Mouse (Mus musculus) monocyte, adult 2 months (primary cell): ENCODE data around the gene Fam107a.

ENCODE experiments used
- DNase-seq, 2 experiments: peaks; one replicate each; pipeline ENCODE4 v3.0.0; 2022; ENCODE audit warnings: low spot score in 2 of 2, low read depth in 1 of 2

Fam107a gene

DNA sequence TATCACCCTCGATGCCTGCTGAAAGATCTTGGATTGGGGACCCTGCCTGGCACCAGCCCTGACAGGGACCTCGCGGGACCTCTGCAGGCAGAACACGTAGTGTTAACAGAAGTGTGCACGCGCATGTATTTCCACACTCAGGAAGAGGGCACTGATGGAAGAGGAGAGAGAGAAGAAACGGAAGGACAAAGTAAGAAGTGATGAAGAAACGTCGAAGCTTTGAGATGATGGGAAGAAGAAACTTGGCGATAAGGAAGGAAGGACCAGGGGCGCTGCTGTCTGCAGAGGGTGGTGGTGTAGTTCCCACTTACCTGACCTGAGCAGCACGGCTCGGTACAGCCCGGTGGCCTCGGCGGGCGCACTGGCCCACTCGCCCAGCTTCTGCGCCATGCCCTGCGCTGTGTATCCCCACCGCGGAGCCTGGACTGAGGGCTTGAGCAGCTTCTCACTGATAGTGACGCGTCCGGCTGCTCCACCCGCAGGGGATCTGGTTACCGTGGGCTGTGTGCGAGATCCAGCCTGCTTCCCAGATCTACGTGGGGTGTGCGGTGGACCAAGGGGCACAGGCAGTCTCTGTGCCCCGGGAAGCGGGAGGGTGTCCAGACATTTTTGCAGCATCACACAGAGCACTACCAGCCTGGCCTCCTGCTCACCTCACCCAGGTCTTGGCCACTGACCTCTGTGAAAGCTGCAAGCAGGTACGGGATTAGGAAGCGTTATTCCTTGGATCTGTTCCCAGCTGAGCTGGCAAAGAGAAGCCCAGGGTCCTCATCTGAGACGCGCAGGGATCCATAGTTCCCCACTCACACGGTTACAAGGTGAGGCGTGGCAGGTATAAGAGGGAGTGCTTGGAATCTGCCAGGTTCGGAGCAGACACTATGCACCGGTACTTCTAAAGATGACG is at the start of gene Fam107a:
Gene Fam107a, minus strand, starts transcription at position 830 of the 904 bp plus-strand sequence.
- no peak for DNase-seq

DNA sequence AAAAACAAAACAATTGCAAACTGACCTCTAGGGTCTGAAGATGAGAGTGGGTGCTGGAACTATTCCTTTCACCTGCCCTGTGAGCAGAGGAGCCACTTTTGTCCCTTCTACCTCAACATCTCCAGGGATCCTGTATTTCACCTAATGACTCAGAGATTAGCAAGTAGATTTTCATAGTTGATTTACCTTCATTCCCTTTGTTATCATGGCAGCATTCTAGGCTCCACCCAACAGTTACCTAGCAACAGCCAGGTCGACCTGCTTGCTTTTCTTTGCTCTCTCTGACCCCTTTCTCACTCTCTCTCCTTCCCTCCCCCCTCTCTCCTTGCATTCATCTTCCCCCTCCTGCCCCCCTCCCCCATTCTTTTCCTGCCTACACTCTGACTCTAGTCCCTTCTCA is 49.3 kb upstream of the Fam107a start:
- no peak for DNase-seq

DNA sequence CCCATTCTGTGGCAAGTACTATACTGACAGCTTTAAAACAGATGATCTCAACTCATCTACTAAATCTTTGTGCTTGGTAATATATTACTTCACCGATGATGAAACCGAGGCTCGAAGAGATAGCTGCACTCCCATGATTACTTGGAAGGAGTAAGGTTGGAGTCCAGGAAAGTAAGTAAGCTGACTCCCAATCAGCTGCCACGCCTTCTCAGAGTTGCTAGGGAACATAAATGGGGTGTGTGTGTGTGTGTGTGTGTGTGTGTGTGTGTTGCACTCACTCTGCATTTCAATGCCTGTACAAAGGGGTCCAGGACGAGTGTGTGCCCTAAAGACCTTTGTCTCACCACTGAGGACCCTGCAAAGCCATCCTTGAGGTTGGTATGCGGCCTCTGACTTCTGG is 48.0 kb upstream of the Fam107a start:
- no peak for DNase-seq

DNA sequence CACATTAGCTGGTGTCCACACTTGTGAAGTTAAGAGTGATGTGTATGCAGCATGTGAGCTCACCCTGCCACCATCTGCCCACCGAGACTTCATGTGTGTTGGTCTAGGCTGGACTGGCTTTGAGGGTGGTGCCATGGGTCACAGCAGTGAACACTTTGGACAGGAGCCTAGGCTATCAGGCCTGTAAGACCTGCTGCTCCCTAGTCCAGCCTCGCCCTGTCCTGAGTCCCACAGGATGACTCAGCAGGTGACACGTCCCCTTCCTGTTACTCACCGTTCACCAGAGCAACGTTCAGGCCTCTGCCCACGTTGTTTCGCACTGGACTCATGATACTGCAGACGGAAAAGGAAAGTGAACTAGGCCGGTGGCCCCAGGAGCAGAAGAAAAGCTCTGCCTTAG is 39.0 kb upstream of the Fam107a start:
- no peak for DNase-seq

DNA sequence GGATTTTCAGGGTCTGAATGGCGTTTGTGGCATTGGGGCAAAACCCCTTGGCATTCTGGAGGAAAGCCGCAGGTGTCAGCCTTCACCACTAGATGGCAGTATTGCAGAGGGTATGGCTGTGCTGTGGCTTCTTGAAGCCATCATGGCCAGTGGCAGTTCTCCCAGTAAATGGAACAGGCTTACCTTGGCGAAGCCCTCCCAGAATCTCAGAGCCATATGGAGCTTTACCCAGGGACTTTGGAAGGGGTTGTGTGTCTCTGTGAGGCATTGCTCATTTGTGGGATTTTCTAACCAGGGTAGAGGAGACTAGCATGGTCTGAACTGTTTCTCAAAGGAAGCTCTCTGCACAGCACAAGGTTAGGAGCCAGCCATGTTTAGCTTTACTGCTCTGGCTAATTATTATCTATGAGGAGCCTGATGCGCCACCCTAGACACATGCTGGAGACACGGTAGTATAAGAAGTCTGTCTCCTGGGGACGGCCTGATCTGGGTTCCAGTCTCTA is 38.2 kb upstream of the Fam107a start:
- peak in 1 of 2 experiments; percentile 5 for DNase-seq

DNA sequence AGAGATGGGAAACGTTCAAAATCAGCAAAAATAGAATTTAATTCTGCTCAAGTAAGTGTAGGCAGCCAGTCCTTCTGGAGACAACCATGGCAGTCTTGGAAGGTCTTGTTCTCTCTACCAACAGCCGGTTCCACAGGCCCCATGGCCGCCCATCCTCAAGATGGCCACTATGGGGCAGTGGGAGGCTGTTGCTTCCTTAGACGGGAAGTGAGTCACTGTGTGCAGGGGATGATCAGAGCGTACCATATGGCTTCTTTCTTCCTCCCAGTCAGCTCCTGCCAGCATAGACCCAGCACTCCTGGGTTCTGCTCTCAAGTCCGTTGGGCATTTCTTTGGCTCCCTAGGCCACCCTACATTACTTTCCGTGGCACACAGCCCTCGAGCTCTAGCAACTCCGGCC is 31.1 kb upstream of the Fam107a start:
- no peak for DNase-seq

DNA sequence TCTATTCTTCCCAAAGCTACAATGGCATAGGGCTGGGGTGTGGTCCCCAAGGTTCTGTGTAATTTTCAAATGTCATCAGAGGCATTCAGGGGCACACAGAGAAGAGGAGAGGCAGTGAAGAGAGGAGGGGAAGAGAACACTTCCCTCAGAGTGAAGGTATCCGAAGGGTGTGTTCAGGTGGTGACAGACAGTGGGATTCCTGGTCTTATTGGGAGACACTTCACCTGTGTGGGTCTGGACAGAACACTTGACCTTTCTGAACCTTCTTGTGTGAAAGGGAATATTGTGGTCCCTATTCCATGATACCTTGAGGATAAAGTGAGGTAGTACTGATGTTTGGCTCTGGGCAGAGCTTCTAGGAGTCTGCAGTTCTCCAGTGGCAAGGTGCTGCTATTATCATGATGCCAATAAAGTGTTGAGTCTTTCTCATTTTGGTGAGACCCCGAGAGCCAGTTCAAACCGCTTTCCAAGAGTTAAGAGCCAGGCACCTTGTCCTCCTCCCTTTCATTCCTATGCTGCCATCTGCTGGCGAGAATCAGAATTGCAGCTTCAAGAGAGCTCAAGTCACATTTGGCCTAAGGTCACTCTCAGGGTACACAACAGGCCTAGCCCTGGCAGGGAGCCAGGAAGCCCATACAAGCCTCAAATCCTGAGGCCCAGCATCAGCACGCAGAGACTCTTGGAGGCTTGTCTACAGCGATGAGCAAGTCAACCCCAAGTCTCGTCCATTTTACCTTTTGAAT is 28.6 kb upstream of the Fam107a start:
- peak in 1 of 2 experiments; percentile 47 for DNase-seq

DNA sequence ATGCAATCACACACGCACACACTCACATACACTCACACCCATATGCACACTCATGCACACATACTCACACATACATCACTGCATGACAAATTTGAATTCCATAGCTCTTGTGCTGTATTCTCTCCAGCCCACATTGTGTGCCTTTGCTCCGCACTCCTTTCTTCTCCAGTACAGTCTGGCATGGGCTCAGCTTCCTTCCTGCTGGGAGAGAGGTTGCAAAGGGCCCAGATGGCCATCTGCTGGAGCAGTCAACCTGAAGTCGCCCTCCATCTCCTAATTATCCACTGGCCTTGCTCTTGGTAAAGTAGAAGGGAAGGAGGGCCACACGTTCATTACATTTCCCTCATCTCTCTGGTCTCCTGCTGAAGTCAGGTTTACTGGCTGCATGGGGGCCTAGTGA is 27.7 kb upstream of the Fam107a start:
- no peak for DNase-seq

DNA sequence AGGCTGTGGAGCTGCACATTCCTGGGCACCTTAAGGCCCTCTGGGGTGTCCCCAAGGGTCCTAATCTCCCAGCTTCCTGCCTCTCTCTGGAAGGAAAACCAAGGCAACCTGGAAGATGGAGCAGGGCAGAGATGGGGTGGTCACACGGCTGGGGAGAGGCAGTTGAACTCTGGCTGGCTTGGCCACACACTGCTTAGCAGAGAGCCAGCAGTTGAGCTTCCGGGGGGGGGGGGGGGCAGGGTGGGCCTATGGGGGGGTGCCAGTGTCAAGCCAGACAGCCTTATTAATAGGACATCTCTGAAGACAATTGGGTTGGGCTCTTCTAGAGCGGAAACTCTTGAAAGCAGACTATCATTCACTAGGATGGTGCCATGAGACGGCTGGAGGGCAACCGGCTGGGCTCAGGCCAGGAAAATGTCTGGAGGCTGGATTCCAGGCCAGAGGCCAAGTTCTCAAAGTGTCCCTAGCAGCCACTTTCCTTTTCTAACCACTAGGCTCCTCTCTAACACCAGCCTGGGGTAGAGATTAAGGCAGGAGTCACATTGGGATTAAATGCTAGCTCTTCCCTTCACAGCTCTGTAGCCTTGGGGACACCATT is 24.8 kb upstream of the Fam107a start:
- DNase-seq, result no peak

DNA sequence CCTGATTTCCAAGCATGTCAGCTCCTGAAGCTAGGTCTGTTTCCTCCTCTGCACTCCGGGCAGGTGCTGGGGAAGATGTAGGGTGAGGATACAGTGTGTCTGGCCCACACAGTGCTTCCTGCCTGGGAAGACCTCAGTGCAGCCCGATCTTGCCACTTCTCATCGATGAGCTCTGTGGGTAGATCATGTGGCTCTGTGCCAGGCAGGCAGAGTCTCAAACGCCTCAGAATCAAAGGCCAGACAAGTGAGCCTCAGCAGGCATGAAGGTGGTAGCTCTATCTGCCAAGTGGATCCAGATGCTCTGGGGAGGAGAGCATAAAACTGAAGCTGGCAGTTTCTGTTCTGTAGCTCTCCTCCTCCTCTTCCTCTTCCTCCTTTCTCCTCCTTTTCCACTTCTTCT is 22.4 kb upstream of the Fam107a start:
- DNase-seq, result no peak

DNA sequence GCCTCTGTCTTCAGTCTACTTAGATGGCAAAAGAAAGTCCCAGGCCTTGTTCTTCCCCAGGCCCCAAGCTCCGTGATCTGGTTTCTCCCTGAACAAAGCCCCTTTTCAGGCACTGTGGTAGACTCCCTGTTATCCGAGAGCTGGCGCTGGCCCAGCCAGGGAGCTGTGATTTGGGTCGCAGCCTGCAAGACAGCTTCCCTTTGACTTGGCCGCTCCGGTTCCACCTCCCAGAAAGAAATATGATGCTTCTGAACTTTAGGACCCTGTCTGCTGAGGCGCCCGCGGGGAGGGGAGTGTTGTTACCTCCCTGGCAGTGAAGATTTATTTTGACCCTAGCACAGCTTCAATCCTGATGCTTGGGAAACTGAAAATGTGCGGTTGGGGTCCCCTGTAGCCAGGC is 18.1 kb upstream of the Fam107a start:
- no peak for DNase-seq

DNA sequence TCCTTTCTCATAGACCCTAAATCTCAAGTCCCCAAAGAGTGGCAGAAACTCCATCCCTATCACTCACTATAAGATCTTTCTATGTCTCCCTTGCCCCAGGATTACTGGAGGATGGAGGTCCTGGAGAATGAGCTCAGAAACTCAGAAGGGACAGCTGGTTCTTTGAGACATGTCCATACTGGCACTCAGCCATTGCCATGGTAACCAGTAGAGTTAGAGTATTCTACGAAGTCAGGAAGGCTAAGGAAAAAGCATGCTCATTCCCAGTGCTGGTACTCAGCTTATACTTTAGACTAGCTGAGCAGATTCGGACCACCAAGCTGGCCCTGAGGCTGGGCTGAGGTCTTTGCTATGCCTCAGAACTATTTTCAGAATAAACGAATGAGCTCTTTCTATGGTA is 16.7 kb upstream of the Fam107a start:
- DNase-seq, result no peak

DNA sequence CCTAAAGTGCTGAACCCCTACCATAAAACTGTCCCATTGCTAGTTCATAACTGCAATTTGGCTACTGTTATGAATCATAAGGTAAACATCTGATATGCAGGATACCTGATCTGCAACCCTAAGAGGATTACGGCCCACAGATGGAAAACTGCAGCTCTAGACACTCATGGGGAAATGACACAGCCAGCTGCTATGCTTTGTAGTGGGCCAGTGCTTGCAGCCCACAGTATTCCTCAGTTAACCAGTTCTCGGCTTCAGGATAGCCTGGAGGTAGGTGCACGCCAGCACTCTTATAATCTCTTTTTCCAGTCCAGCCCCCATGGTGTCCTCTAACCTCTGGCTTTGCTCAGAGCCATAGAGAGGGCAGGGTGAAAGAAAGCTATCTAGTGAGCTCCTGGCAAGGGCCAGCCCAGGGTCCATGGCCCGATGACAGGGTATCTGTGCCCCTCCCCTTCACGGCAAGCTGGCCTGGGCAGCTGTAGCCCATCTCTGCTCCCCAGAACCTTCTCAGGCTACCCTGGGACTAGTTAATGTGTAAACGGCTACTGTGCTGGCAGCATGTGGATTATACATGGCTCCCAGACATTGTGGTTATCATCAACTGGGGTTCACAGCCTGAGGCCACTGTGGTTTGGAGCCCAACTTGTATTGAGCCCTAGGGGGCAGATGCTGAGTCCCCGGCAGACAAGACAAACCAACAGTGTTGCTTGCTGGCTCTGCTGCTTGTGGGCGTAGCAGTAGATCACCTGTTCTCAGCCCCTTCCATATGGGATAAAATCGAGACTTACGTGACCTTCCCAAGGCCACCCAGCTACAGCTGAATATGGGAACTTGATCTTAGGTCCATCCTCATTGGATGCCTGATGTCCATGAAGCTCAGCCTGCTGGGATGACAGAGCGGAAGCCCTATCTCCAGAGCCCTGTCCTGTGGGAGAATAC is 14.8 kb upstream of the Fam107a start:
- no peak for DNase-seq

DNA sequence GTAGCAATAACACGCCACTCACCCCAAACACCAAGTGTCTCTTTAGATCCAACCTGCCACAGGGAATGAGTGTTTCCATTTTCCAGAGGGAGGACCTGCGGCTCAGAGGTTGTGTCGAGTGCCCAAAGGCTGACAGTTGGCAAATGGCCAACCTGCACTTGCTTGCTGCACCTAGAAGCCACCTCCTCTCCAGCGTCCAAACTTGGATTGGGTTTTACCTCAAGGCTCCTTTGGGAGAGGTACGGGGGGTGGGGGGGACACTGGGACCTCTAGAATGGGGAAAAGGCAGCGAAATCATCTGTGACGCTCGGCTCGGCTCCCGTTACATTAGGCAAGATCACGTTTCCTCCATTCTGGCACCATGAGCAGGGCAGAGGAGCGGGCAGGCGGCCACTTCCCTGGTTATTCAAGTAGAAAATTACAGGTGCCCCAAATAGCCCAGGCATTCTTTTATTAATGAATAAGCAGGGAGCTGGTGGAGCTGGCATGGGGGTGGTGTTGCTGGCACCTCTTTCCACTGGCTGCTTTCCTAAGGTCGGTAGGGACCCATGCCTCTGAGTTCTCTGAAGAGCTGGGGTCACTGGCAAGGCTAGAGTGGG is 13.6 kb upstream of the Fam107a start:
- DNase-seq, result no peak

DNA sequence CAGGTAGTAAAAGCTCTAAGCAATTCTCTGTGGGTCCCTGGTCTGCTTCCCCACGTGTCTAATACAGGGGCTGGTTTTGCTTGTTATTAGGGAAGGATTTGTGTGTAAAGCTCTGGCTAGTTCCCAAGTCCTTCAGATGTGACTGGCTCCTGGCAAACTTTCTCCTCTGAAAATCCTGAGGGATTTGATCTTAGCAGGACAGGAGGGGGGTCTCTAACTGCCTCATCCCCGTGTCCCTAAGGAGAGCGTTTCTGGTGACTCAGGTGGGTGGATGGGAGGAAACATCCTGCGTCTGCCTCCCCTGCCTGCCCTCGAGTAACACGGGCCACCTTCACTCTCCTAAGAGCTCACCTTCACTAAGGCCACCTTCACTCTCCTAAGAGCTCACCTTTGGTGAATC is 12.6 kb upstream of the Fam107a start:
- no peak for DNase-seq

DNA sequence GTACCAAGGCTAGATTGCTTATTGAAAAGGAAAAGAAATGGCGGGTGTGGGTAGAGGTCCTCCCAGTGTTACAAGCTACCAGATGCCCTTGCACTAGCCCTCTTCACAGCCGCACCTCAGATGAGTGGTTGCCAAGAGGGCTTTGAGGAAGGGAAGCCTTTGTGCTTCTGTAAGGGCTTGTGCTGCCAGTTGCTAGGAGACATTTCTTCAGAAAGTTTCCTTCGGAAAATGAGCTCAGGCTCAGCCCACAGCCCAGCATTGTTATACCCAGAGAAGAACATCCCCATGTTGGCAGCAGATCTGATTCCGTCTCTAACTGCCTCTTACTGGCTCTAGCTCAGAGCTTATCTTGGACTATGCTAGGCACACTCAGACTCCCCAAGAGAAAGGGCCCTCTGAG is 11.7 kb upstream of the Fam107a start:
- no peak for DNase-seq

DNA sequence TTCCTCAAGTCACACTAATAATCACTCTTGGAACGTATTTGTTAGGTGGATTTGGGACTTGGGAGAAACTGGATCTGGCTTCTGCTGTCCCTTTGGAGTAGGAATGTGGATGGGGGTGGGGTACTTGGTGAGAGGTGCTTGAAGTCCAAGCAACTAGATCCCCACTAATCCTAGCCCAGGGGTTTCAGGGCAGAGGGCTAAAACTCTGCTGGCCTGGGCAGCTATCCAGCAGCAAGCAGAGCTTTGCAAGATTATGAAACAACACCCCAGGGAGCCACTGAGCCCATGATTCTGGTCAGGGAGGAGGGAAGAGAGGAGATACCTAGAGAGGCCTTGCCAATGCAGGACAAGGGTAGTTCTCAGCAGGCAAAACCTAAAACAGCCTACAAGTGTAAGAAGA is 9.5 kb upstream of the Fam107a start:
- DNase-seq, result no peak

DNA sequence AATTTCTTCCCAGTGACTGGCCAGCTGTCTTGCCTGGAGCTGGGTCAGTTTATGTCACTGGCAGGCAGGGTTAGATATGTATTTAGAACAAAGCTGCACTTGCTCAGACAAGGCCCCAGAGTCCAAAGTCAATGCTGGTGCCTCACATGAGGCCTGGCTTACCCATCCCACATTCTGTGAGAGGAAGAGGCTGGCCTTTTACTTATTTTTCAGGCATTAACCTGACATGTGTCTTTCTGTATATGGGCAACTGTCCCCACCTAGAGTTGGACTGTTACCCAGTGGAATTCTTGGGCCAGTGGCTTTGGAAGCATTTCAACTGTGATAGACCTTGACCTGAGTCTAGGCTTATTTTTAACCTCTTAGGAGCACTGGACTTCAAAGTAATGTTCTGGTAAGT is 9.1 kb upstream of the Fam107a start:
- DNase-seq, result no peak

DNA sequence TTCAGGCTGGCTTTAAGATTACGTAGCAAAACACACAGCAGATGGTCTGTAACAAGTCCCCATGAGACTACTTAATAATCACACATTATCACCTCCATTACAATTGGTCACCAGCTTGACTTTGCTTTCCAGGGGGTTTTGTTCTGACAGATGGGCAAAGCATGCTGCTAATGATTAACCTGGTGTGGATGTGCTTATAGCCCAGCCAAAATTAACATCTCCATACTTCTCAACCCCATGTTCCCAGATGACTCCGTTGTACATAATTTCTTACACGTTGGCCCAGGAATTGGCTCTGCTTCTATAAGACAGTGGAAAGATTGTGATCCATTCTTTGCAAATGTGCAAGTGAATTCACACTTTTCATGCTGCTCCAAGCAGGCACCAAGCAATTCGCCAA is 7.9 kb upstream of the Fam107a start:
- DNase-seq, result no peak

DNA sequence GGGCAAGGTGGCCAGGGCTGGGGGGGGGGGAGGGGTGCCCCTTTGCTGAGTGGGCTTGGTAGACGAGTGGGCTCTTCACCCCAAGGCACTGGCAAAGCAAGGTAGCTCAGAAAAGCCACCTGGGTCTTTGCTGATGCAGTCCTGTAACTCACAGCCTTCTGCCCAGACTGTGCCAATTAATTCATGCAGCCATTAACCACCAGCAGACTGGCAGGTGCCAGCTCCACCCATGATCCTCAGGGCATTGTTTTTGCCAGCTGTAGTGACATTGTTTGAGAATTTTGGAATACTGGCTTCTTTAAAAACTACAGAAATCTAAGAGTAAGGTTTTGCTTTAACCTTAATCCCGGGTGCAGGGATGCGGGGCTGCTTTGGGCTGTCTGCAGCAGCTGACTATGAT is 2.7 kb upstream of the Fam107a start:
- DNase-seq, result no peak
